Mouse (Mus musculus) erythroblast, adult 5-6 weeks (primary cell): ENCODE measurements around the gene Cirbp. TPM values are rescaled to one million over a fixed set of nuclear protein-coding genes. Genes with fewer than 3 reads are reported as not detected.
"Not testable (repeated sequence)": the region's sequence is repeated elsewhere in the genome, so short reads cannot be mapped to it uniquely, and the experiment has no call there.

Source experiments
- ATAC-seq: replicated peaks from 2 replicates; pipeline ENCODE4 v1.8.0; 2016; ENCODE audit warnings: moderate number of reproducible peaks, mild to moderate bottlenecking, moderate TSS enrichment, inconsistent platforms; ENCODE audit not compliant: poor library complexity, low FRiP score, severe bottlenecking
- total RNA-seq, 2 experiments: library from RNA; stranded (forward) in 1 of 2; stranded (reverse) in 1 of 2; fragments of 150-400 nt in 1 of 2; fragments of 200-764, 138-1000 nt in 1 of 2; gene quantifications; 2 replicates each; pipeline versions ENCODE4 v1.2.3 to v1.2.4; 2015 to 2017; ENCODE audit warnings: low replicate concordance in 2 of 2

The Cirbp gene
- total RNA-seq, 2 experiments from 2014 or later: 3.7 to 14.6 TPM

DNA sequence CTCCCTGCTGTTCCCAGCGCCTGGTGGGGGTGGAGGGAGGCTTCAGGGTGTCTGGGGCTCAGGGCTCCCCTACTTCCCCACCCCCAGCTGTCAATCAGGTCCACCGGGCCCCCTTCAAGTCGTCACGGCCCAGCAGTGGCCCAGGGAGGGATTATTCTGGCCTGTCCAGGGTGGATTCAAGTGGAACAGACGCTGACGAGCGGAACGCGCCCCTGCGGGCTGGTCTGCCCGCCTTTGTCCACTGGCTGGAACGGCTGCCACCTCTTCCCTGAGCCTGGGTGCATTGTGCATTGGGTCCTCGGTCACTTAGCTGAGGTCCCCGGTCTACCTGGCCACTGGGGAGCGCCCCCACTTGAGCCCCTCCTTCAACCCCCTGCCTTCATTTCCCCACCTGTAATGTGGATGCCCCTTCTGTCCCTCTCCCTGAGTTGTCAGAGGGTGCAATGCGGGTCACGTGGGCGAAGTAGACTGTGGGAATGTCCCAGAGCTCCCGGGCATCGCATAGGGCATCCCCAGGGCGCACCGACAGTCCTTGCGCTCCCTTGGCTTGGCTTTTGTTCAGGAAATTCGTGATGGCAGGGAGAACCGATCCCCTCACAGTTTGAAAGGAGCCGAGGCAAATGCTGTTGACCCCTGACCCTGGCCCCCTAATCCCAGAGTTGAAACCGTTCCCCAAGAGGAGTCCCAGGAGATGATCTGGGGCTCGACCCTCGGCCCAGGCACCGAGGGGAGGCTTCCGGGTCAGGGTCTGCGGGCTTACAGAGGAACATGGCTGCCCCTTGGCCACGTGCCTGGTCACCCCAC lies 31.2 kb downstream of the Cirbp start:
- no peak for ATAC-seq

DNA sequence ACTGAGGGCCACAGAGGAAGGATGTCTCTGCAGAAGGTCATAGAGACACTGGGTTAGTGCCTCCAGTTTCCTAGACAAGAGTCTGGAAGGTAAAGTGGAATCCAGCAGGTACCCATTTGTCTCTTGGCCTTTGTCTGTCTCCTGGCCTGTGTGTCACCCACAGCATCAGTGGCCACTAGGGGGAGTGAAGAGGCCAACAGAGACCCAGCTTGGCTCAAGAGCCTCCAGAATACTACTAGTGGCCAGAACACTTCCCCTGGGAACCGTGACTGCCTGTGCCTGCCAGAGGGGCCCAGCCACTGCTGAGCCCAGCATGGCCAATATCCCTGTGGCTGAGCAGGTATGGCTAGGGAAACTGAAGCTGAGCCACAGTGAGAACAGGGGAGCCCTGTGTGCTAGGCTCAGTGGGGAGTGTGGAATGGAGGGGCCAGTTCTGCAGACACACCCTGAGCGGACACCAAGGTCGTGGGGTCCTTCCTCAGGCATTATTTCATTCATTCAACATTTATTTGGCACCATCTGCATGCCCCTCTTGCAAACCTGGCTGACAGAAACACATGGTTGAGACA lies 33.7 kb downstream of the Cirbp start:
- peak; percentile 90 for ATAC-seq

DNA sequence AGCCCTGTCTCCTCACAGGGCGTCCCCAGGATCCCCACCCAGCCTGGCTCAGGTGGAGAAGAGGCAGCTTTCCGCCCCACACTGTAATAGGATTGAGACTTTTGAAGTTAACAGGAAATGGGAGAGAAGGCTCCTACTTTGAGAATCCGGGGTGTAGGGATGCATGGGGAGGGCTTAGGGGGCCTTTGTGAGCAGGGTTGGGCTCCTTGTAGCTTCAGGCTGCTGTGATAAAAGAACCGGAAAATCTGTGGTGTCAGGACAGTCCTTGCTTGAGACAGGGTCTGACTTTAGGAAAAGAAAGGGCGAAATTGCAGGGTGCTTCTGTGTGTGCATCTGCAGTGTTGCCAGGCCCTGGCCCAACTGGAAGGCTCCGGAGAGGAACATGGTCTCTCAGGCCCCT lies 34.7 kb downstream of the Cirbp start:
- no peak for ATAC-seq

- no peak for ATAC-seq
Measured at GRCm38 (mm10) chr10:80204055-80204454, 38.3 kb downstream of the Cirbp start.

DNA sequence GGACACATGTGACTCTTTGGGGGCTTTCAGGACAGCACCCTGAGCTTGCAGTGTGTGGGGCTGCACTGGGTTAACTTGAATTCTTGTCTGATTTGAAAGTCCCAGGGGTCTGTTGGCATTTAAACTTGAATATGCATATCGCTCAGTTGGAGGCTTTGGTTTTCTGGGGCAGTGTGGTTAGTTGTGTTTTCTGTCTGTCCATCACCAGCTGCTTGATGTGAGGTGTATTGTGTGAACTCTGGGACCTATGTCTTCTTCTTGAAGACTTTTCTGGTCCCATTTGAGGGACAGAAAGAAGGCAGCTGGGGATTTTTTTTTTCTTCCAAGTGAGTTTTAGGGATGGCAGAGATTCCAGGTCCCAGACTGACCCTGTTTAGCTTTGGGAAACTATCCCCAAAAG lies 41.4 kb downstream of the Cirbp start:
- no peak for ATAC-seq

DNA sequence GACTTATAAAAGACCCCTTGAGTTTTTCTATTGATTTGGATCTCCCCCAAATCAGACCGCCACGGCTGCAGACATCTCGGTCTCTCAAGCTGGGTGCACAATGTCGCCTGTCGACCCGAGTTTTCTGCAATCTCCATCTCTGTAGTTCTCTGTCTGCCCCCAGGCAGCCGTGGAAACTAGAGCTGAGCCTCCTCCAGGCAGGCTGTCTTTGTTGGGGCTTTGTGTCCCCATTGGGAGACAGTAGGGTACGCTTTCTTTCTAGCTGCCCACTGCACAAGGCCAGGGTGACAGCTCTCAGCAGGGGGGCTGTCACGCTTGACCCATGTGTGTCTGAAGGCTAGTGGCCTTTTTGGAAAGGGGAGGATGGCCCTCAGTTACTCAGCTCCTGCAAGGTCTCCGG lies 41.9 kb downstream of the Cirbp start:
- no peak for ATAC-seq

GRCm38 (mm10) chr10:80208248-80208647 lies 42.5 kb downstream of the Cirbp start:
- ATAC-seq: no peak

GRCm38 (mm10) chr10:80208841-80209371 lies 43.1 kb downstream of the Cirbp start:
- no peak for ATAC-seq

GRCm38 (mm10) chr10:80211547-80212103 lies 45.8 kb downstream of the Cirbp start:
- ATAC-seq: not testable (repeated sequence)

GRCm38 (mm10) chr10:80215048-80215772 lies 49.4 kb downstream of the Cirbp start:
- no peak for ATAC-seq

GRCm38 (mm10) chr10:80220676-80221075 lies 54.9 kb downstream of the Cirbp start:
- ATAC-seq: no peak

Other genes with a start within 250 kb of the Cirbp start
Only the 30 nearest of the 32 such genes appear.
- 6.3 and 8.8 TPM in 2 replicates for gene Arid3a, start 238.9 kb upstream of the Cirbp start, total RNA-seq (2015; ENCODE audit: low replicate concordance)
- 10.5 and 14.7 TPM in 2 replicates for gene Arid3a, start 238.9 kb upstream of the Cirbp start, total RNA-seq (2017; ENCODE audit: low replicate concordance)
- gene Wdr18, start 205.8 kb upstream of the Cirbp start, total RNA-seq (2015; ENCODE audit: low replicate concordance): 4.0 and 7.5 TPM in 2 replicates
- gene Wdr18, start 205.8 kb upstream of the Cirbp start, total RNA-seq (2017; ENCODE audit: low replicate concordance): 2.5 and 14.2 TPM in 2 replicates
- gene Grin3b, start 195.3 kb upstream of the Cirbp start, total RNA-seq (2015; ENCODE audit: low replicate concordance): not detected in 2 replicates
- gene Grin3b, start 195.3 kb upstream of the Cirbp start, total RNA-seq (2017; ENCODE audit: low replicate concordance): not detected in 2 replicates
- 13.6 and 29.6 TPM in 2 replicates for gene Tmem259, start 181.7 kb upstream of the Cirbp start, total RNA-seq (2015; ENCODE audit: low replicate concordance)
- gene Tmem259, start 181.7 kb upstream of the Cirbp start, total RNA-seq (2017; ENCODE audit: low replicate concordance): 12.8 and 22.6 TPM in 2 replicates
- 33.8 and 46.6 TPM in 2 replicates for gene Cnn2, start 177.4 kb upstream of the Cirbp start, total RNA-seq (2015; ENCODE audit: low replicate concordance)
- gene Cnn2, start 177.4 kb upstream of the Cirbp start, total RNA-seq (2017; ENCODE audit: low replicate concordance): 30.0 and 73.0 TPM in 2 replicates
- gene Abca7, start 169.5 kb upstream of the Cirbp start, total RNA-seq (2015; ENCODE audit: low replicate concordance): 14.4 and 18.2 TPM in 2 replicates
- 19.4 and 27.7 TPM in 2 replicates for gene Abca7, start 169.5 kb upstream of the Cirbp start, total RNA-seq (2017; ENCODE audit: low replicate concordance)
- 23.1 and 31.6 TPM in 2 replicates for gene Arhgap45, start 149.3 kb upstream of the Cirbp start, total RNA-seq (2015; ENCODE audit: low replicate concordance)
- gene Arhgap45, start 149.3 kb upstream of the Cirbp start, total RNA-seq (2017; ENCODE audit: low replicate concordance): 28.6 and 35.8 TPM in 2 replicates
- 23.6 and 33.4 TPM in 2 replicates for gene Polr2e, start 126.2 kb upstream of the Cirbp start, total RNA-seq (2015; ENCODE audit: low replicate concordance)
- 4.5 and 9.9 TPM in 2 replicates for gene Polr2e, start 126.2 kb upstream of the Cirbp start, total RNA-seq (2017; ENCODE audit: low replicate concordance)
- gene Gpx4, start 118.8 kb upstream of the Cirbp start, total RNA-seq (2015; ENCODE audit: low replicate concordance): 108 and 169 TPM in 2 replicates
- 96.3 and 123 TPM in 2 replicates for gene Gpx4, start 118.8 kb upstream of the Cirbp start, total RNA-seq (2017; ENCODE audit: low replicate concordance)
- 9.2 and 12.5 TPM in 2 replicates for gene Sbno2, start 60.4 kb upstream of the Cirbp start, total RNA-seq (2015; ENCODE audit: low replicate concordance)
- 17.1 and 20.9 TPM in 2 replicates for gene Sbno2, start 60.4 kb upstream of the Cirbp start, total RNA-seq (2017; ENCODE audit: low replicate concordance)
- gene Stk11, start 50.2 kb upstream of the Cirbp start, total RNA-seq (2015; ENCODE audit: low replicate concordance): 47.7 and 60.0 TPM in 2 replicates
- gene Stk11, start 50.2 kb upstream of the Cirbp start, total RNA-seq (2017; ENCODE audit: low replicate concordance): 152 and 195 TPM in 2 replicates
- 43.3 and 48.8 TPM in 2 replicates for gene Atp5d, start 27.4 kb upstream of the Cirbp start, total RNA-seq (2015; ENCODE audit: low replicate concordance)
- gene Atp5d, start 27.4 kb upstream of the Cirbp start, total RNA-seq (2017; ENCODE audit: low replicate concordance): 12.1 and 17.3 TPM in 2 replicates
- not detected in 2 replicates for gene Cbarp, start 25.1 kb upstream of the Cirbp start, total RNA-seq (2015; ENCODE audit: low replicate concordance)
- gene Cbarp, start 25.1 kb upstream of the Cirbp start, total RNA-seq (2017; ENCODE audit: low replicate concordance): not detected in 2 replicates
- gene Midn, start 17.7 kb upstream of the Cirbp start, total RNA-seq (2015; ENCODE audit: low replicate concordance): 5.0 and 7.7 TPM in 2 replicates
- 3.9 and 7.4 TPM in 2 replicates for gene Midn, start 17.7 kb upstream of the Cirbp start, total RNA-seq (2017; ENCODE audit: low replicate concordance)
- 7.5 TPM in 1 of 2 replicates, not detected in the other for gene 1600002K03Rik, start 7.0 kb downstream of the Cirbp start, total RNA-seq (2015; ENCODE audit: low replicate concordance)
- 5.9 TPM in 1 of 2 replicates, not detected in the other for gene 1600002K03Rik, start 7.0 kb downstream of the Cirbp start, total RNA-seq (2017; ENCODE audit: low replicate concordance)
- gene Efna2, start 13.5 kb downstream of the Cirbp start, total RNA-seq (2015; ENCODE audit: low replicate concordance): not detected in 2 replicates
- gene Efna2, start 13.5 kb downstream of the Cirbp start, total RNA-seq (2017; ENCODE audit: low replicate concordance): not detected in 2 replicates
- 1.3 and 4.4 TPM in 2 replicates for gene Mum1, start 60.4 kb downstream of the Cirbp start, total RNA-seq (2015; ENCODE audit: low replicate concordance)
- 14.7 and 24.0 TPM in 2 replicates for gene Mum1, start 60.4 kb downstream of the Cirbp start, total RNA-seq (2017; ENCODE audit: low replicate concordance)
- gene Ndufs7, start 83.1 kb downstream of the Cirbp start, total RNA-seq (2015; ENCODE audit: low replicate concordance): 25.7 and 25.9 TPM in 2 replicates
- gene Ndufs7, start 83.1 kb downstream of the Cirbp start, total RNA-seq (2017; ENCODE audit: low replicate concordance): 13.0 and 14.2 TPM in 2 replicates
- gene Gamt, start 95.0 kb downstream of the Cirbp start, total RNA-seq (2015; ENCODE audit: low replicate concordance): not detected in 2 replicates
- 0.77 TPM in 1 of 2 replicates, not detected in the other for gene Gamt, start 95.0 kb downstream of the Cirbp start, total RNA-seq (2017; ENCODE audit: low replicate concordance)
- gene Dazap1, start 95.5 kb downstream of the Cirbp start, total RNA-seq (2015; ENCODE audit: low replicate concordance): 13.8 and 17.1 TPM in 2 replicates
- gene Dazap1, start 95.5 kb downstream of the Cirbp start, total RNA-seq (2017; ENCODE audit: low replicate concordance): 29.8 and 35.3 TPM in 2 replicates
- 509 and 541 TPM in 2 replicates for gene Rps15, start 126.5 kb downstream of the Cirbp start, total RNA-seq (2015; ENCODE audit: low replicate concordance)
- gene Rps15, start 126.5 kb downstream of the Cirbp start, total RNA-seq (2017; ENCODE audit: low replicate concordance): 422 and 457 TPM in 2 replicates
- gene Apc2, start 130.0 kb downstream of the Cirbp start, total RNA-seq (2015; ENCODE audit: low replicate concordance): not detected in 2 replicates
- 0.09 and 0.14 TPM in 2 replicates for gene Apc2, start 130.0 kb downstream of the Cirbp start, total RNA-seq (2017; ENCODE audit: low replicate concordance)
- gene 2310011J03Rik, start 154.6 kb downstream of the Cirbp start, total RNA-seq (2015; ENCODE audit: low replicate concordance): 6.1 and 12.7 TPM in 2 replicates
- gene 2310011J03Rik, start 154.6 kb downstream of the Cirbp start, total RNA-seq (2017; ENCODE audit: low replicate concordance): 3.5 and 3.7 TPM in 2 replicates
- gene Pcsk4, start 163.5 kb downstream of the Cirbp start, total RNA-seq (2015; ENCODE audit: low replicate concordance): 1.0 TPM in 1 of 2 replicates, not detected in the other
- gene Pcsk4, start 163.5 kb downstream of the Cirbp start, total RNA-seq (2017; ENCODE audit: low replicate concordance): not detected in 2 replicates
- 1.7 and 6.0 TPM in 2 replicates for gene Reep6, start 164.0 kb downstream of the Cirbp start, total RNA-seq (2015; ENCODE audit: low replicate concordance)
- gene Reep6, start 164.0 kb downstream of the Cirbp start, total RNA-seq (2017; ENCODE audit: low replicate concordance): 2.0 and 4.5 TPM in 2 replicates
- gene Adamtsl5, start 182.4 kb downstream of the Cirbp start, total RNA-seq (2015; ENCODE audit: low replicate concordance): 0.21 and 0.77 TPM in 2 replicates
- 0.17 TPM in 1 of 2 replicates, not detected in the other for gene Adamtsl5, start 182.4 kb downstream of the Cirbp start, total RNA-seq (2017; ENCODE audit: low replicate concordance)
- gene Plk5, start 190.5 kb downstream of the Cirbp start, total RNA-seq (2015; ENCODE audit: low replicate concordance): not detected in 2 replicates
- gene Plk5, start 190.5 kb downstream of the Cirbp start, total RNA-seq (2017; ENCODE audit: low replicate concordance): not detected in 2 replicates
- 1.5 TPM in 1 of 2 replicates, not detected in the other for gene Mex3d, start 221.7 kb downstream of the Cirbp start, total RNA-seq (2015; ENCODE audit: low replicate concordance)
- 0.51 and 0.70 TPM in 2 replicates for gene Mex3d, start 221.7 kb downstream of the Cirbp start, total RNA-seq (2017; ENCODE audit: low replicate concordance)
- gene Mbd3, start 233.6 kb downstream of the Cirbp start, total RNA-seq (2015; ENCODE audit: low replicate concordance): 11.9 and 38.4 TPM in 2 replicates
- 10.5 and 21.3 TPM in 2 replicates for gene Mbd3, start 233.6 kb downstream of the Cirbp start, total RNA-seq (2017; ENCODE audit: low replicate concordance)
- 38.2 and 42.4 TPM in 2 replicates for gene Uqcr11, start 240.8 kb downstream of the Cirbp start, total RNA-seq (2015; ENCODE audit: low replicate concordance)
- 56.0 and 60.8 TPM in 2 replicates for gene Uqcr11, start 240.8 kb downstream of the Cirbp start, total RNA-seq (2017; ENCODE audit: low replicate concordance)